ENCODE assay signal across 13 mouse cellular contexts in the genomic region with DNA sequence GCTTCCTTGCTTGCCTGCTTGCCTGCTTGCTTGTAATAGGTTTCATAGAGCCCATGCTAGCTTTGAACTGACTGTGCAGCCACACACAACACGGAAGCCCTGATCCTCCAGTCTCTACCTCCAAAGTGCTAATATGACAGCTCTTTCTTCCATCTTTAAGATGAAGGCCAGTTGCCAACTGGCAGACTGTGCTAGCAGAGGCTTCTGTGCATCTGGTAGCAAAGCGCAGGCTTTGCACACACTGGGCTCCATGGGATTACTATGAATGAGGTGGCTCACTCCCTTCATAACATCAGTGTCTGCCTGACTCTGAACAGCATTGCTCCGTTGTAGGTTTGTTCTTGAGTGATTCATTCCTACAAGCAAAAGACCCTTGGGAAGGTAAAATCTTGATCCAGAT.
DNase-seq lines count a peak whose midpoint lies in the region; ATAC-seq and TF ChIP-seq lines count a peak whose summit lies in the region.
"Had no signal": no experiment of that assay in that cellular context is flagged by ENCODE, and none has a peak within 500 bp of the region (broad histone marks: within the 10 kb centered on the region; RNA-seq: fewer than 3 reads in every experiment).

No protein-coding gene starts in this region.

- no peaks in the 10 kb centered on the region for H3K36me3 ChIP-seq in hindbrain, postnatal 0 days (ENCODE audit: insufficient read depth, low read length)
- H3K36me3 ChIP-seq in hindbrain, embryonic 13.5 days = no peaks in the 10 kb centered on the region
- no peaks in the 10 kb centered on the region for H3K36me3 ChIP-seq in embryonic facial prominence, embryonic 12.5 days
- H3K36me3 ChIP-seq in limb, embryonic 12.5 days = no peaks in the 10 kb centered on the region
- H3K36me3 ChIP-seq in kidney, adult 2 months (ENCODE audit: control insufficient read depth, insufficient read depth, low read length) = no peaks in the 10 kb centered on the region
- H3K36me3 ChIP-seq: hindbrain, embryonic 15.5 days had no signal

- no peak overlapping the region for H3K9ac ChIP-seq in hindbrain, postnatal 0 days (replicated peaks; ENCODE audit: low read length)
- H3K9ac ChIP-seq in hindbrain, embryonic 13.5 days = no peak overlapping the region
- H3K9ac ChIP-seq in embryonic facial prominence, embryonic 12.5 days = no peak overlapping the region
- H3K9ac ChIP-seq in limb, embryonic 12.5 days (replicated peaks) = no peak overlapping the region
- H3K9ac ChIP-seq: hindbrain, embryonic 15.5 days had no signal

- peaks cover 10% of the 10 kb centered on the region for H3K4me1 ChIP-seq in hindbrain, postnatal 0 days (ENCODE audit: insufficient read depth, low read length)
- H3K4me1 ChIP-seq in hindbrain, embryonic 13.5 days (replicated peaks) = peaks cover 24% of the 10 kb centered on the region
- H3K4me1 ChIP-seq in embryonic facial prominence, embryonic 12.5 days = peaks cover 31% of the 10 kb centered on the region
- peaks cover 55% of the 10 kb centered on the region for H3K4me1 ChIP-seq in limb, embryonic 12.5 days (replicated peaks)
- no peaks in the 10 kb centered on the region for H3K4me1 ChIP-seq in kidney, adult 2 months (ENCODE audit: control insufficient read depth, insufficient read depth, low read length)

- peak; percentile 33 for DNase-seq in hindbrain, postnatal 0 days (ENCODE audit: low spot score)
- peak; percentile 68 for DNase-seq in brain, embryonic 14.5 days (ENCODE audit: low read depth)
- no peak for DNase-seq in urinary bladder, adult 2 months (ENCODE audit: low spot score)
- no peak for DNase-seq in kidney, adult 2 months
- DNase-seq: cerebellum, adult 18-20 months; lung, adult 18-20 months; retina, postnatal 1 day; thymus, adult 2 months had no signal

- no peak overlapping the region for H3K27ac ChIP-seq in hindbrain, postnatal 0 days
- H3K27ac ChIP-seq in hindbrain, embryonic 13.5 days = no peak overlapping the region
- H3K27ac ChIP-seq in embryonic facial prominence, embryonic 12.5 days = peak overlapping the region; percentile 91
- H3K27ac ChIP-seq in limb, embryonic 12.5 days = peak overlapping the region; percentile 95
- H3K27ac ChIP-seq in kidney, adult 2 months (ENCODE audit: insufficient read depth, low read depth, low read length) = no peak overlapping the region

- no peak for TF ChIP-seq CTCF in hindbrain, postnatal 0 days (IDR thresholded peaks at IDR 0.05; ENCODE audit: low read depth)
- TF ChIP-seq CTCF in brain, embryonic 14.5 days (IDR thresholded peaks at IDR 0.05; ENCODE audit: borderline replicate concordance, extremely low read depth, insufficient read depth, insufficient read length) = no peak
- TF ChIP-seq CTCF in kidney, adult 2 months (conservative IDR thresholded peaks at IDR 0.05; ENCODE audit: insufficient read depth, insufficient read length, low read depth, low read length) = no peak

- H3K4me3 ChIP-seq in hindbrain, postnatal 0 days (ENCODE audit: low read length) = no peak overlapping the region
- H3K4me3 ChIP-seq in hindbrain, embryonic 13.5 days = no peak overlapping the region
- no peak overlapping the region for H3K4me3 ChIP-seq in embryonic facial prominence, embryonic 12.5 days
- no peak overlapping the region for H3K4me3 ChIP-seq in limb, embryonic 12.5 days (replicated peaks)
- H3K4me3 ChIP-seq in kidney, adult 2 months (ENCODE audit: insufficient read depth, low read depth, low read length) = no peak overlapping the region
- H3K4me3 ChIP-seq: hindbrain, embryonic 15.5 days had no signal

- no peak for TF ChIP-seq POLR2A in brain, embryonic 14.5 days (IDR thresholded peaks at IDR 0.05; ENCODE audit: borderline replicate concordance, extremely low read depth, insufficient read depth, insufficient read length, poor library complexity, severe bottlenecking)
- no peak for TF ChIP-seq POLR2A in kidney, adult 2 months (IDR thresholded peaks at IDR 0.05; ENCODE audit: low read depth, low read length)

- no peaks in the 10 kb centered on the region for H3K9me3 ChIP-seq in hindbrain, postnatal 0 days (ENCODE audit: low read length)
- H3K9me3 ChIP-seq in hindbrain, embryonic 13.5 days = no peaks in the 10 kb centered on the region
- H3K9me3 ChIP-seq in embryonic facial prominence, embryonic 12.5 days = no peaks in the 10 kb centered on the region
- no peaks in the 10 kb centered on the region for H3K9me3 ChIP-seq in limb, embryonic 12.5 days
- H3K9me3 ChIP-seq: hindbrain, embryonic 15.5 days had no signal

- 59% methylated on average over 3 of the region's 3 CpGs for WGBS in hindbrain, postnatal 0 days
- WGBS in hindbrain, embryonic 13.5 days = 82% methylated on average over 3 of the region's 3 CpGs
- 77% methylated on average over 3 of the region's 3 CpGs for WGBS in embryonic facial prominence, embryonic 12.5 days
- WGBS in limb, embryonic 12.5 days = 81% methylated on average over 3 of the region's 3 CpGs
- WGBS in kidney, adult 2 months = 95% methylated on average over 3 of the region's 3 CpGs

- H3K4me2 ChIP-seq in hindbrain, postnatal 0 days (ENCODE audit: low read depth, low read length) = no peak overlapping the region
- no peak overlapping the region for H3K4me2 ChIP-seq in hindbrain, embryonic 13.5 days
- no peak overlapping the region for H3K4me2 ChIP-seq in embryonic facial prominence, embryonic 12.5 days (replicated peaks)
- H3K4me2 ChIP-seq in limb, embryonic 12.5 days = no peak overlapping the region

- H3K27me3 ChIP-seq in hindbrain, postnatal 0 days (ENCODE audit: insufficient read depth, low read length) = no peaks in the 10 kb centered on the region
- 0 out of 2 replicates have a peak, but pooled peaks cover 3% of the 10 kb centered on the region for H3K27me3 ChIP-seq in hindbrain, embryonic 13.5 days
- H3K27me3 ChIP-seq in embryonic facial prominence, embryonic 12.5 days = no peaks in the 10 kb centered on the region
- H3K27me3 ChIP-seq in limb, embryonic 12.5 days = no peaks in the 10 kb centered on the region
- no peaks in the 10 kb centered on the region for H3K27me3 ChIP-seq in kidney, adult 2 months (replicated peaks; ENCODE audit: control insufficient read depth, insufficient read depth, low read length)
- H3K27me3 ChIP-seq: hindbrain, embryonic 15.5 days had no signal

- no peak for ATAC-seq in hindbrain, postnatal 0 days
- ATAC-seq in hindbrain, embryonic 13.5 days (ENCODE audit: low FRiP score) = no peak
- ATAC-seq in embryonic facial prominence, embryonic 12.5 days (ENCODE audit: insufficient number of reproducible peaks, insufficient read depth, low FRiP score, low TSS enrichment) = no peak
- no peak for ATAC-seq in limb, embryonic 12.5 days (ENCODE audit: insufficient number of reproducible peaks, insufficient read depth, low FRiP score, low TSS enrichment, low read depth)
- ATAC-seq: CD4-positive, CD25-positive, alpha-beta regulatory T cell, adult 4 months had no signal

Comparison
In these comparisons a context has a peak if more than half of its experiments do, and no peak if none do; other contexts are left out.
1. DNase-seq: peak in hindbrain, postnatal 0 days (single experiment) and brain, embryonic 14.5 days (single experiment); none in urinary bladder, adult 2 months (single experiment) and kidney, adult 2 months (single experiment).
2. H3K27ac ChIP-seq: peak in embryonic facial prominence, embryonic 12.5 days (single experiment) and limb, embryonic 12.5 days (single experiment); none in hindbrain, postnatal 0 days (single experiment), hindbrain, embryonic 13.5 days (single experiment) and kidney, adult 2 months (single experiment).